Mouse (Mus musculus) megakaryocyte-erythroid progenitor cell, adult 5 weeks (primary cell): ENCODE measurements around the gene Mtrf1l. TPM values are rescaled to one million over a fixed set of nuclear protein-coding genes. Genes with fewer than 3 reads are reported as not detected.

Experiments used
- polyA plus RNA-seq: library from polyadenylated mRNA; stranded (reverse); fragments of >175 nt; gene quantifications from 2 replicates; pipeline ENCODE4 v1.2.3, GENCODE M21; 2012

Mtrf1l gene
- polyA plus RNA-seq: 3.5 and 4.3 TPM in 2 replicates

DNA sequence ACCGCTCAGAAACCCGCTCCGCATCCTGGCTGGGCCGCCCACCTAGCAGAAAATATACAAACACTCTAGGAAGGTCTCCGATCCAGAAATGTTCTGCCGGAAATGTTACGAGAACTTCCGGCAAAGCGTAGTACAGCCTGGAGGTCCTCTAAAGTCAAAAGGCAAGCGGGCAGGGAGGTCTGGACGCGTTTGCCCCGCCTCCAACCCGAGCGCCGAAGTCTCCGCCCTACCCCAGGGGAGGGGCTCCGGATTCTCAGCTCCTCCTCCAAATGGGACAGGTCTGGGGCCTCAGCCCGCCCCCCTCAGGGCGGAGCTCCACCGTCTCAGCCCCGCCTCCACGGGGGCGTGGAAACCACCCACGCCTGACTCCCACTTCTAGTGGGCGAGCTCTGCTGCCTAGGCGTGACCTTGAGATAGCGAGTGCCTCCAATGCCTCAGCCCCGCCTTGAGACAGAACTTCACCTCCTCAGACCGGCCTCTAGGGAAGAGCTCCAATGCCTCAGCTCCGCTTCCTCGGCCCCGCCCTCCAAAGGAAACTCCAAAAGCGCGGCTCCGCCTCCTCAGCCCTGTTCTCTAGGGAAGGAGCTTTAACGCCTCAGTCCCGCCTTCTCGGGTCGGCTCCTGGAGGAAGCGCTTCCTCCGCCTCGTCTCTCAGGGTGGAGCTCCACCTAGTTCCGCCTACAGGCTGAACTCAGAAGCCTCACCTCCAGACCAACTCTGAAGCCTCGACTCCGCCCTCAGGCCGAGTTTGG is at the start of gene Mtrf1l:
Gene Mtrf1l, minus strand, starts transcription at position 171 of the 752 bp plus-strand sequence.

GRCm38 (mm10) chr10:5805243-5805730 is 18.4 kb downstream of the Mtrf1l start, which contains the start of gene Fbxo5:
Fbxo5 (minus strand) TSS chr10:5805600.

Other genes starting within 250 kb of the Mtrf1l start
- gene Myct1, start 230.1 kb downstream of the Mtrf1l start, polyA plus RNA-seq: 18.8 and 26.8 TPM in 2 replicates
- not detected in 2 replicates for gene Vip, start 184.7 kb downstream of the Mtrf1l start, polyA plus RNA-seq
- gene Fbxo5, start 18.3 kb downstream of the Mtrf1l start, polyA plus RNA-seq: 6.0 and 8.3 TPM in 2 replicates
- gene Rgs17, start 98.5 kb upstream of the Mtrf1l start, polyA plus RNA-seq: 0.09 TPM in 1 of 2 replicates, not detected in the other